Mouse (Mus musculus) kidney, adult 8-10 months (tissue): ENCODE measurements around the gene Snx18.
A peak's percentile ranks its signal among the peaks of the same experiment; 100 is the strongest.

Experiments used
- DNase-seq, 2 experiments: peaks; one replicate each; pipeline ENCODE4 v3.0.0; 2022

Snx18 gene

GRCm38 (mm10) chr13:113595987-113596386 is 22.4 kb downstream of the Snx18 start:
- no peak for DNase-seq

- DNase-seq = no peak
These were observed 23.1 kb downstream of the Snx18 start for GRCm38 (mm10) chr13:113595219-113595618.

GRCm38 (mm10) chr13:113594361-113594760 is 24.0 kb downstream of the Snx18 start:
- DNase-seq = no peak

GRCm38 (mm10) chr13:113593711-113594110 is 24.7 kb downstream of the Snx18 start:
- DNase-seq = no peak

GRCm38 (mm10) chr13:113592703-113593200 is 25.6 kb downstream of the Snx18 start:
- DNase-seq = no peak

- DNase-seq = no peak
These were observed 27.0 kb downstream of the Snx18 start for GRCm38 (mm10) chr13:113591336-113591735.

- no peak for DNase-seq
These were observed 28.1 kb downstream of the Snx18 start for GRCm38 (mm10) chr13:113590216-113590615.

GRCm38 (mm10) chr13:113589499-113589898 is 28.9 kb downstream of the Snx18 start:
- no peak for DNase-seq

GRCm38 (mm10) chr13:113587200-113587936 is 31.0 kb downstream of the Snx18 start:
- no peak for DNase-seq

- DNase-seq = peak; percentile 62 to 65
These were observed 32.8 kb downstream of the Snx18 start for GRCm38 (mm10) chr13:113585606-113586005.

- DNase-seq = no peak
These were observed 33.9 kb downstream of the Snx18 start for GRCm38 (mm10) chr13:113584431-113584830.

GRCm38 (mm10) chr13:113583563-113583962 is 34.8 kb downstream of the Snx18 start:
- no peak for DNase-seq

- no peak for DNase-seq
These were observed 36.3 kb downstream of the Snx18 start for GRCm38 (mm10) chr13:113582024-113582423.

- DNase-seq = no peak
These were observed 36.9 kb downstream of the Snx18 start for GRCm38 (mm10) chr13:113581436-113581835.

GRCm38 (mm10) chr13:113580400-113580790 is 38.0 kb downstream of the Snx18 start:
- DNase-seq = peak; percentile 78 to 79

GRCm38 (mm10) chr13:113579788-113580399 is 38.5 kb downstream of the Snx18 start:
- DNase-seq = no peak

- DNase-seq = no peak
These were observed 44.1 kb downstream of the Snx18 start for GRCm38 (mm10) chr13:113574232-113574631.

GRCm38 (mm10) chr13:113573377-113573776 is 45.0 kb downstream of the Snx18 start:
- DNase-seq = no peak

- DNase-seq = no peak
These were observed 46.2 kb downstream of the Snx18 start for GRCm38 (mm10) chr13:113572046-113572686.

GRCm38 (mm10) chr13:113569526-113569925 is 48.8 kb downstream of the Snx18 start:
- DNase-seq = no peak

GRCm38 (mm10) chr13:113566951-113567350 is 51.4 kb downstream of the Snx18 start:
- no peak for DNase-seq

GRCm38 (mm10) chr13:113566411-113566810 is 52.0 kb downstream of the Snx18 start:
- DNase-seq = no peak

- DNase-seq = no peak
These were observed 58.7 kb downstream of the Snx18 start for GRCm38 (mm10) chr13:113559646-113560045.

GRCm38 (mm10) chr13:113556538-113556937 is 61.8 kb downstream of the Snx18 start:
- no peak for DNase-seq
